Mouse (Mus musculus): ENCODE results near the gene Map4k4.

GRCm38 (mm10) chr1:39889429-39889828, 11.3 kb upstream of the Map4k4 start:
- TF ChIP-seq CTCF (IDR thresholded peaks at IDR 0.05; ENCODE audit: borderline replicate concordance, insufficient read depth, low read depth, low read length): no peak
- TF ChIP-seq POLR2A (IDR thresholded peaks at IDR 0.05; ENCODE audit: borderline replicate concordance, insufficient read depth, low read length): no peak
